Mouse (Mus musculus): ENCODE measurements around the gene Guca2b. TPM values are rescaled to one million over a fixed set of nuclear protein-coding genes. Genes with fewer than 3 reads are reported as not detected.

Guca2b gene
- not detected in 2 replicates for polyA plus RNA-seq (2016; fragmentation: Nextera tagmentation; extraction: Ambion mirVana)

DNA sequence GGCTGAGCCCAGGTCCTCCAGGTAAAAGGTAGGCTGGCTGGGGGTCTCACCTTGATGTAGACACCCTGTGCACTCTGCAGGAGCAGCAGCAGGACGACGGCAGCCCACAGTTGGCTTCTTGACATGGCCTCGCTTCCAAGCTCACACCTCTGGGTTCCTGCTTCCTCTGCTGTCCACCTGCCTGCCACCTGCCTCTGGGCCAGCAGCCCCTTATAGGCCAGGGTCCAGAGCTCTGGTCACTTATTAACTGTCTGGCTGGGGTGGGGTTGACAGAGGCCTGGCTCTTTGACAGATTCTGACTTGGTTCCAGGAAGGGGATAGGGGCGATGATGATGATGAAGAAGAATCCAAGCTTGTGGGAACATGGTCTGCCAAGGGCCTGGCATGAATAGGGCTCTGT, at the start of gene Guca2b:
Guca2b (minus strand) TSS at position 224 of the 400 bp plus-strand sequence.
- no peak within 1 kb of the TSS for H3K27ac ChIP-seq (replicated peaks)
- no peaks in the 10 kb centered on the region for H3K36me3 ChIP-seq
- no peak within 1 kb of the TSS for H3K9ac ChIP-seq (replicated peaks)
- no peak within 1 kb of the TSS for H3K4me2 ChIP-seq (replicated peaks)
- H3K4me3 ChIP-seq, result no peak within 1 kb of the TSS
- 85% methylated on average over 4 of the region's 4 CpGs for WGBS
- no peaks in the 10 kb centered on the region for H3K9me3 ChIP-seq
- H3K4me1 ChIP-seq, result no peaks in the 10 kb centered on the region
- H3K27me3 ChIP-seq, result no peaks in the 10 kb centered on the region
- ATAC-seq (ENCODE audit: low FRiP score, low read depth), result no peak

DNA sequence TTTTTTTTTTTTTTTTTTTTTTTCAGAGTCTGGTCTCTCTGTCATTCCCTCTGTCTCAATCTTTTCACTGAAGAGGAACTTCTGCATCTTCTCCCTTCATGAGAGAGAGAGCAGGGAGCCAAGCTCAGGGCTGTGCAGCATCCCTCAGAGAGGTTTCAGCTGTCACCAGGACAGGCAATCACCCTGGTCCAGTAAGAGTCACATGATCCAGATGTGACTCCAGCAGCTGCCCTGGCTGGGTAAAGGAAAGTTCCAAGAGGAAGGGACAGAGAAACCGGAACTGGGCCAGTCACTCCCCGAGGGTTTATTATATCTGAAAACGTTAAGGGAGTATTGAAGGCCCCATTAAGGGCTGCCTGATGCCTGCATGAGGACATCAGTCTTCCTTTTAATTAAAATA, 49.0 kb upstream of the Guca2b start:
- H3K4me2 ChIP-seq (replicated peaks), result no peak overlapping the region
- no peaks in the 10 kb centered on the region for H3K36me3 ChIP-seq
- no peak overlapping the region for H3K4me3 ChIP-seq
- no peak overlapping the region for H3K9ac ChIP-seq (replicated peaks)
- H3K27me3 ChIP-seq, result peaks cover 3% of the 10 kb centered on the region; the same call in 1 of the 2 replicates
- ATAC-seq (ENCODE audit: low FRiP score, low read depth), result no peak
- 41% methylated on average over 3 of the region's 3 CpGs for WGBS
- 0 out of 2 replicates have a peak, but pooled peaks cover 4% of the 10 kb centered on the region for H3K4me1 ChIP-seq
- no peak overlapping the region for H3K27ac ChIP-seq (replicated peaks)
- H3K9me3 ChIP-seq, result no peaks in the 10 kb centered on the region

GRCm38 (mm10) chr4:119707326-119707725, 48.6 kb upstream of the Guca2b start:
- no peak overlapping the region for H3K4me3 ChIP-seq
- WGBS, result 60% methylated on average over 5 of the region's 5 CpGs
- no peak overlapping the region for H3K9ac ChIP-seq (replicated peaks)
- no peak overlapping the region for H3K4me2 ChIP-seq (replicated peaks)
- peaks cover 3% of the 10 kb centered on the region; the same call in 1 of the 2 replicates for H3K27me3 ChIP-seq
- H3K9me3 ChIP-seq, result no peaks in the 10 kb centered on the region
- ATAC-seq (ENCODE audit: low FRiP score, low read depth), result no peak
- no peak overlapping the region for H3K27ac ChIP-seq (replicated peaks)
- H3K36me3 ChIP-seq, result no peaks in the 10 kb centered on the region
- 0 out of 2 replicates have a peak, but pooled peaks cover 4% of the 10 kb centered on the region for H3K4me1 ChIP-seq

- 90% methylated on average over 8 of the region's 8 CpGs for WGBS
- H3K9me3 ChIP-seq, result no peaks in the 10 kb centered on the region
- H3K4me3 ChIP-seq, result no peak overlapping the region
- H3K27me3 ChIP-seq, result peaks cover 3% of the 10 kb centered on the region; the same call in 1 of the 2 replicates
- 0 out of 2 replicates have a peak, but pooled peaks cover 4% of the 10 kb centered on the region for H3K4me1 ChIP-seq
- H3K36me3 ChIP-seq, result no peaks in the 10 kb centered on the region
- no peak for ATAC-seq (ENCODE audit: low FRiP score, low read depth)
- H3K27ac ChIP-seq (replicated peaks), result no peak overlapping the region
- H3K4me2 ChIP-seq (replicated peaks), result no peak overlapping the region
- no peak overlapping the region for H3K9ac ChIP-seq (replicated peaks)
These were observed 45.2 kb upstream of the Guca2b start for GRCm38 (mm10) chr4:119703965-119704364.

GRCm38 (mm10) chr4:119701269-119701954, 42.7 kb upstream of the Guca2b start:
- Histone ChIP-seq H3K36me3 (no peaks in the 10 kb centered on the region), H3K4me1 (no peaks in the 10 kb centered on the region), H3K27me3 (peaks cover under 1% of the 10 kb centered on the region; the same call in 1 of the 2 replicates), H3K9ac (replicated peaks) (no peak overlapping the region), H3K4me2 (replicated peaks) (no peak overlapping the region), H3K9me3 (no peaks in the 10 kb centered on the region), H3K27ac (replicated peaks) (no peak overlapping the region), H3K4me3 (no peak overlapping the region)
- ATAC-seq (ENCODE audit: low FRiP score, low read depth), result no peak
- 91% methylated on average over 11 of the region's 11 CpGs for WGBS

DNA sequence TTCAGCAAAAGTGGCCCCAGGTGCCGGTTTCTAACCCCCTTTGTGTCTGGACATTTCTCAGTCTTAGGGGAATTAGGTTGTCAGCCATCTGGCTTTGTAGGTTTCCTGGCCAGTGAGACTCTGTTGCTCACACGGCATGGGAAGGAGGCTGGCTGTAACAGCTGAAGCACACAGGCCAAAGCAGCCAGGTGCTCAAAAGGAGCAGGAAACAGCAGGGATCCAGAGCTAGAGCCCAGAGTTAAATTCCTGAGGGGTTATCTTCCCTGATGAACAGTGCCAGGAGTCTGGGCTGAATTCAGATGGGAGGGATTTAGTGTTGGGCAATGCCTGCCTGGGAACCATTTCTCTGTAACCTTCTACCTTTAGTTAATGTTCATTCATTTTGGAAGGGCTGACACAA, 39.6 kb upstream of the Guca2b start:
- 43% methylated on average over 2 of the region's 2 CpGs for WGBS
- Histone ChIP-seq H3K9ac (replicated peaks) (no peak overlapping the region), H3K27me3 (no peaks in the 10 kb centered on the region), H3K27ac (replicated peaks) (no peak overlapping the region), H3K4me1 (no peaks in the 10 kb centered on the region), H3K4me2 (replicated peaks) (no peak overlapping the region), H3K9me3 (no peaks in the 10 kb centered on the region), H3K4me3 (no peak overlapping the region), H3K36me3 (no peaks in the 10 kb centered on the region)
- ATAC-seq (ENCODE audit: low FRiP score, low read depth), result no peak

- Histone ChIP-seq H3K27me3 (no peaks in the 10 kb centered on the region), H3K9ac (replicated peaks) (no peak overlapping the region), H3K27ac (replicated peaks) (no peak overlapping the region), H3K4me3 (no peak overlapping the region), H3K36me3 (no peaks in the 10 kb centered on the region), H3K4me2 (replicated peaks) (no peak overlapping the region), H3K4me1 (peaks cover 6% of the 10 kb centered on the region; the same call in 1 of the 2 replicates), H3K9me3 (no peaks in the 10 kb centered on the region)
- no peak for ATAC-seq (ENCODE audit: low FRiP score, low read depth)
- WGBS, result 92% methylated on average over 2 of the region's 2 CpGs
These were observed 27.0 kb upstream of the Guca2b start for GRCm38 (mm10) chr4:119685746-119686145.

DNA sequence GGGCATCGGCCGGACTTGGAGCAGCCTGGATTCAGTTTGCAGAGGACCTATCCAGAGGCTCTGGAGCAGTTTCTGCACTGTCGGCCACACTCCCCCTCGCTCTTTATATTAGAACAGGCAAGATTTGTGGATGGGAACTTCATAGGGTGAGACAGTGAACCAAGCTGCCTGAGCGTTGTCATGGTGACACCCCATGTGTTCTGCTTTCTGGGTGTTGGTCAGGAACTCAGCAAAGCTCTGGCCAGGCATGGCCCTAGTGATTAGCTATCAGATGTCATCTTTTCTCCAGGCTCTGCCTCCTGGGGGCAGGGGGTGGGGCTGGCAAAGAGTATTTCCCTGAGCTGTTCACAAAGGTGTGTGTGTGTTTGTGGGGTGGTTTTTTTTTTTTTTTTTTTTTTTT, 23.8 kb upstream of the Guca2b start:
- no peak for ATAC-seq (ENCODE audit: low FRiP score, low read depth)
- Histone ChIP-seq H3K36me3 (no peaks in the 10 kb centered on the region), H3K4me3 (no peak overlapping the region), H3K9ac (replicated peaks) (no peak overlapping the region), H3K9me3 (no peaks in the 10 kb centered on the region), H3K4me1 (peaks cover 6% of the 10 kb centered on the region; the same call in 1 of the 2 replicates), H3K27ac (replicated peaks) (no peak overlapping the region), H3K27me3 (no peaks in the 10 kb centered on the region), H3K4me2 (replicated peaks) (no peak overlapping the region)
- WGBS, result 42% methylated on average over 5 of the region's 5 CpGs

GRCm38 (mm10) chr4:119672685-119673084, 13.9 kb upstream of the Guca2b start:
- no peak overlapping the region for H3K4me3 ChIP-seq
- H3K36me3 ChIP-seq, result no peaks in the 10 kb centered on the region
- H3K4me1 ChIP-seq, result peaks cover 12% of the 10 kb centered on the region
- no peak overlapping the region for H3K9ac ChIP-seq (replicated peaks)
- H3K9me3 ChIP-seq, result no peaks in the 10 kb centered on the region
- H3K4me2 ChIP-seq (replicated peaks), result no peak overlapping the region
- H3K27me3 ChIP-seq, result no peaks in the 10 kb centered on the region; the same call in 1 of the 2 replicates
- 38% methylated on average over 5 of the region's 5 CpGs for WGBS
- no peak for ATAC-seq (ENCODE audit: low FRiP score, low read depth)
- no peak overlapping the region for H3K27ac ChIP-seq (replicated peaks)

- no peak overlapping the region for H3K9ac ChIP-seq (replicated peaks)
These were observed 12.4 kb upstream of the Guca2b start for GRCm38 (mm10) chr4:119671164-119671563.

DNA sequence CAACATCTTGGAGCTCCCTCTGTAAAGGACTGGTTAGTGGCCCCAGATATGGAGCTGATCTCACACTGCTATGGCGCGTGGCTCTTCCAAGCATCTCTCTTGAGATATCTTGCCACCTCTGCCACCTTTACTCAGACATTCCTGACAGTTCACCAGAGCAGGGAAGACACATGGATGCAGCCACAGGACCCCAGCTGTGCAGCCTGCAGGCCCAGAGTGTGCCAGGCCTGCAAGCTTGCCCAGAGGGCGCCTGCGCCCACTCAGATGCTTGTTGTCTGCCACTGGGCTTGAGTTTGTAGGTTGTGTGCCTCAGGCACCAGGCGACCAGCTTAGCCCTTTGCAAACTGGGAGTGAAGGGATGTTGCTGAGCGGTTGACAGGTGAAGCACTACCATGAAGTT, 12.0 kb upstream of the Guca2b start:
- Histone ChIP-seq H3K27ac (replicated peaks) (no peak overlapping the region), H3K4me2 (replicated peaks) (no peak overlapping the region)
- ATAC-seq (ENCODE audit: low FRiP score, low read depth), result no peak

More at GRCm38 (mm10) chr4:119671164-119671563, 12.4 kb upstream of the Guca2b start:
- Histone ChIP-seq H3K27ac (replicated peaks) (no peak overlapping the region), H3K9me3 (no peaks in the 10 kb centered on the region), H3K4me3 (no peak overlapping the region), H3K4me2 (replicated peaks) (no peak overlapping the region), H3K27me3 (no peaks in the 10 kb centered on the region; the same call in 1 of the 2 replicates), H3K4me1 (peaks cover 12% of the 10 kb centered on the region), H3K36me3 (no peaks in the 10 kb centered on the region)
- ATAC-seq (ENCODE audit: low FRiP score, low read depth), result no peak
- WGBS, result 92% methylated on average over 9 of the region's 9 CpGs

GRCm38 (mm10) chr4:119670210-119670555, 11.4 kb upstream of the Guca2b start:
- H3K27ac ChIP-seq (replicated peaks), result no peak overlapping the region
- no peaks in the 10 kb centered on the region for H3K9me3 ChIP-seq
- H3K36me3 ChIP-seq, result no peaks in the 10 kb centered on the region
- H3K9ac ChIP-seq (replicated peaks), result no peak overlapping the region
- H3K4me1 ChIP-seq, result peaks cover 12% of the 10 kb centered on the region
- H3K4me2 ChIP-seq (replicated peaks), result no peak overlapping the region
- H3K27me3 ChIP-seq, result no peaks in the 10 kb centered on the region; the same call in 1 of the 2 replicates
- WGBS, result 30% methylated on average over 7 of the region's 7 CpGs
- no peak for ATAC-seq (ENCODE audit: low FRiP score, low read depth)
- no peak overlapping the region for H3K4me3 ChIP-seq

More for the DNA sequence above, 12.0 kb upstream of the Guca2b start:
- no peaks in the 10 kb centered on the region for H3K9me3 ChIP-seq
- 84% methylated on average over 6 of the region's 6 CpGs for WGBS
- H3K36me3 ChIP-seq, result no peaks in the 10 kb centered on the region
- H3K4me1 ChIP-seq, result peaks cover 12% of the 10 kb centered on the region
- H3K9ac ChIP-seq (replicated peaks), result no peak overlapping the region
- H3K27me3 ChIP-seq, result no peaks in the 10 kb centered on the region; the same call in 1 of the 2 replicates
- H3K4me3 ChIP-seq, result no peak overlapping the region

Measured in midbrain, embryonic 12.5 days (tissue).